Mouse (Mus musculus) adrenal gland, postnatal 4 days (tissue): ENCODE measurements around the gene Angptl1. TPM values are rescaled to one million over a fixed set of nuclear protein-coding genes. Genes with fewer than 3 reads are reported as not detected.

Experiments used
- DNase-seq, 2 experiments: peaks; one replicate each; pipeline ENCODE4 v3.0.0; 2021 to 2022; ENCODE audit warnings: low spot score in 2 of 2, mixed read lengths in 2 of 2
- total RNA-seq, 2 experiments: library from RNA; stranded (reverse); gene quantifications; 2 replicates each; pipeline ENCODE4 v1.2.3; 2021

Angptl1 gene
- total RNA-seq, 2 experiments from 2014 or later: 7.4 to 11.8 TPM

GRCm38 (mm10) chr1:156870028-156870427, 31.7 kb downstream of the Angptl1 start:
- DNase-seq: no peak

GRCm38 (mm10) chr1:156870616-156871015, 32.3 kb downstream of the Angptl1 start:
- DNase-seq: no peak

DNA sequence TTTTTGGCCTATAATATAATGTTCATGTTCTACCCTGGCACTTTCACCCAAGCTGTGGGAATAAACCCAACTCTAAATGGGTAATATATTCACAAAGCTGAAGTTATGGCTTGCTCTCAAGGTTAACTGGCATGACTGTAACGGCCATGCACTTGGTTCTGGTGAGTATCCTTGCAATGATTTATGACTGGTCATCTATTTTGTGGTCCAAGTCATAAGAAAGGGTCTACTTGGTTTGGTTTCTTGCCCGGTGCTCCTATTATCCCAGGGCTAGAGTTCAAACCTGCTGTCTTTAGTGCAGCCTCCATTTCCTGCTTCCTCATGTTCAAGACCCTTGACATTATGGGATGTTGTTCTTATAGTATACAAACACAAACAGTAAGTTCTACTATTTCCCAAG, 46.4 kb downstream of the Angptl1 start:
- no peak for DNase-seq

DNA sequence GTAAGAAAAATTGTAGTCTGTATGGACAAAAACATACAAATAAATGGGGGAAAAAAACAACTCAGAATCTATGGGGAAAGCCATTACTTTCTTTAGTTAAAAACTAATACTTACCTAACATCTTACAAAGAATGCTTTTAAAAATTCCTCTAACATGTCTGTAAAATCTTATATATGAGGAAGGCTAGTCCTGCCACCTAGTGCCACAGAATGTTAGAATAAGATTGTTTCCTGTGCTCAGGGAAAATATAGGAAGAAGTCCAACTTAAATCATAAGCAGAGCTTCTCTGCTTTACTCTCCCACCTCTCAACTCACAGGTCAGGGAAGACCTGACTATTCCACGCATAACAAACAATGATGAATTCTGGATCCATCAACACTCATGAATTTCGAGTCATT, 47.5 kb downstream of the Angptl1 start:
- DNase-seq: no peak

- DNase-seq: no peak
Observed at GRCm38 (mm10) chr1:156888830-156889229, 50.5 kb downstream of the Angptl1 start.

DNA sequence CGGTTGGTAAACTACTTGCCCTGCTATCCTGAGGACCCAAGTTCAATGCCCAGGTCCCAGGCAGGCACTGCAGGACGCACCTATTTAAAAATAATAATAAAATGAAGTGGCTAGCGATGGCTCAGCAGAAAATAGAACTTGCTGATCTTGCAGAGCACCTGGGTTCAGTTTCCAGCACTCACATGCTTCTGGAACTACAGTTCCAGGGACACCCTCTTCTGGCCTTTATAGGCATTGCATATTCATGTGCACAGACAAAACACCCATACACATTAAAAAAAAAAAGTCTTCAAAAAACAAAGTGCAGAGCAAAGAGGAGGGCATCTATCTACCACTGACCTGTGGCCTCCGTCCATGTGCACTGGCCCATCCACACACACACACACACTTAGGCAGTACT, 53.2 kb downstream of the Angptl1 start:
- DNase-seq: no peak

- no peak for DNase-seq
Observed at GRCm38 (mm10) chr1:156901689-156902088, 63.3 kb downstream of the Angptl1 start.

- no peak for DNase-seq
Observed at GRCm38 (mm10) chr1:156903899-156904298, 65.5 kb downstream of the Angptl1 start.

DNA sequence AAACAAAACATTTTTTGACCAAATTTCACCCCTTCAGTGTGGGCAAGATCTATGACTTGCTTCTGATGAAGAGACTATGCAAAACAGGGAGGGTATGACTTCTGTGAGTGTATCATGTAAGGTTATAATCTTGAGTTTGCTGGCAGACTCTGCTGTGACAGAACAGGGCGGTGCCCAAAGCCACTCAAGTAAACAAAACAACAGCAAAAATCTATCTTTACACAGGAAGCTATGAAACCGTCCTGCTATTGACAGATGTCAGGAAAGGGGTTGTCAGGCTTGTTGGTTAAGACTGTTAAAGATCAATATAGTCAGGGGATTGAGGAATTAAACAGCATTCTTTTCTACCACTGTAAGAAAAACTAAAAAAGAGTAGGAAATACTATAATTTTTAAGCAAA, 67.3 kb downstream of the Angptl1 start:
- DNase-seq: no peak

GRCm38 (mm10) chr1:156909265-156909664, 70.9 kb downstream of the Angptl1 start:
- DNase-seq: no peak

- no peak for DNase-seq
Observed at GRCm38 (mm10) chr1:156909866-156910265, 71.5 kb downstream of the Angptl1 start.

Other genes starting within 250 kb of the Angptl1 start
- gene Tor3a, start 164.2 kb upstream of the Angptl1 start, total RNA-seq: 10 to 100 TPM; 15.7 to 17.1 TPM
- gene Fam20b, start 119.5 kb upstream of the Angptl1 start, total RNA-seq: 10 to 100 TPM; 51.7 to 62.4 TPM
- 10 to 100 TPM; 35.6 to 39.9 TPM for gene Ralgps2, start 101.1 kb downstream of the Angptl1 start, total RNA-seq